Mouse (Mus musculus) lung, adult 18-20 months (tissue): ENCODE measurements around the gene Zbtb16.

ENCODE experiments used
- DNase-seq, 2 experiments: peaks; one replicate each; pipeline ENCODE4 v3.0.0; 2022; ENCODE audit warnings: mixed read lengths in 2 of 2

The Zbtb16 gene

GRCm38 (mm10) chr9:48742150-48742549 lies 93.9 kb downstream of the Zbtb16 start:
- no peak for DNase-seq

DNA sequence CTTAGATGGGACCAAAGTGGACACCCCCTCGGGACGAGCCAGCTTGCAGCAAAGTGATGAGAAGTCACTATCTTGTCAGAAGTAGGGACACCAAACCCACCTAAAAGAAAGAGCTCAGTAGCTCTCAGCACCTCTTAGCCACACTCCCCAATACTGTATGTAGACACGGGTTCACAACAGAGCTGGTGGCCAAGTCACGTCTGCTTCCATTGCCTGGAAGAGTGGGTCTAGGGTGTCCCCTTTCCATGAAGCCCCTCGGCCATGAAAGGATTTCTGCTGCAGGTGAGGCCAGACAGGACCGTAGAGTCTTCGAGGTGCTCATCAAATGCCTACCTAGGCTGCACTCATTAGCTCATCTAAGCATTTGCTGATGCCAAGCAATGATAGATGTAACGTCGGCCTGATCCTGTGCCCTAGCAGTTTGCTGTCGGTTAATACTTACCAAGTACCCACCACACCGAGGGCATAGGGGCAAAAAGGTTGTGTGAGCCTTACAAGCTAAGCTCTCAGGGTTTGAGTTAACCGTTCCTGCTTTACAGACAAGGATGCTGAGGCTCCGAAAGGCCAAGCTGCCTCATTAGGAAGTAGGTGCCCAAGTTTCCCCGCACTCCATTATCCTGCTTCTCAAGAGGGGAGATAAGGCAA lies 94.5 kb downstream of the Zbtb16 start:
- DNase-seq: no peak

DNA sequence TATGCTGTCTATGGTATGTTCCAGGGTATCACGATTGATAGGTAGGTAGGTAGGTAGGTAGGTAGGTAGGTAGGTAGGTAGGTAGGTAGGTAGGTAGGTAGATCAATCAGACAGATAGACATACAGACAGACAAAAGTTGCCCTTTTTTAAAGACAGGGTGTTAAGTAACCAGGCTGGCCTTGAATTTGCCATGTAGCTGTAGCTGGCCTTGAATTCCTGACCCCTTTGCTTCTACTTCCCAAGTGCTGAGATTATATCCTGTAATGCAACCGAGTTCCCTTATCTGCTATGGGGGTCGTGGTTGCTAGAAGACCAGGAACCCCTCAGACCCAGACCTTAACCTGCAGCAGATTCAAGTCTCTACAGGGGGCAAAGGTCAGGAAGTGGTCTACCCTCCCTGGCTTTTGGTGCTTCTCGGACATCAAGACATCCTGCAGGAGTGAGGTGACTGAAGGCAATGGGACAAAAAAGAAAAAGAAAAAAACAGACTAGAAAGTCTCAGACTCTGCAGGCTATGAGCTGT lies 95.2 kb downstream of the Zbtb16 start:
- no peak for DNase-seq

GRCm38 (mm10) chr9:48740098-48740505 lies 95.9 kb downstream of the Zbtb16 start:
- peak; percentile 97 to 98 for DNase-seq

- DNase-seq: no peak
Measured at GRCm38 (mm10) chr9:48738795-48739476, 97.1 kb downstream of the Zbtb16 start.

DNA sequence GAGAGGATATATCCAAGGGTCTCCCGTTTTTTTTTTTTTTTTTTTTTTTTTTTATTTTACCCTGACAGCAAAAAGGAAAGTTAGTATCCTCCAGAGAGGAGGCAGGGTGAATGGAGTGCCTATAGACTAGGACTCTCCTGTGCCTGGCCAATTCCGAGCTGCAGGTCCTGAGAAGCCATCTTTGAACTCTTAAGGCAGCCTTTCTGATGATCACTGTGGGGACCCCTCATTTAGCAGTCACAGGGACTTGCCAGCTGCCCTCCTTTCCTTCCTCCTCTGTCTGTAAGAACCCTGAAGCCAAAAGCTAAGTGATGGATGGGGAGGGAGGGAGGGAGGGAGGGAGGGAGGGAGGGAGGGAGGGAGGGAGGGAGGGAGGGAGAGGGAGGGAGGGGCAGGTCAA lies 98.1 kb downstream of the Zbtb16 start:
- DNase-seq: no peak

DNA sequence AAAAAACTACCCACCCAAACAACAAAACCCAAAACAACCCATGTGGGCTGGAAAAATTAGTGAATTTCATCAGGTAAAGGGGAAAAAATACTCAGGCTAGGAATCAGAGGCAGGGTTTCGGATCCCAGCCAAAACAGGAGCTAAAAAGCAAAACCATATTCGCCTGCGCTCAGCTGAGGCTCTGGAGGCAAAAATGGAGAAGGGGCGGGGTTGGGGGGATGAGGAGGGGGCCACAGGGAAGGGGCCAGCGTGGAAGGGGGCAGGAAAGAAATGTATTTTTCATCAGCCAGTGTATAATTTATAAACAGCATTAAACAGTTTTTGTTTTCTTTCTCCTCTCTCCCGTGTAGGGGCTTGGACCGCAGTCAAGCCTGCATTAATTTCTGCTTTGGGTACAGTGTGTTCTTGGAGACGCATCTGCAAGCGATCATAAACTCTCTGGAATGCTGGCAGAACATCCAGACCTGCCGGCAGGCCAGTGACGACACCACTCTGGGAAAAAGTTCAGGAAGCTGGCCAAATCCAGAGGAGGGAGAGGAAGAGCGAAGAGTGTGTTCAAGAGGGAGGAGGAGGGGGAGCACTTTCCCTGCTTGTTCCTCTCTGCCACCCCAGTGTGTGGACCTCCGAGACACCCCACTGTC lies 98.7 kb downstream of the Zbtb16 start:
- peak; percentile 97 to 98 for DNase-seq

- peak; percentile 54 to 72 for DNase-seq
Measured at GRCm38 (mm10) chr9:48736361-48737209, 99.4 kb downstream of the Zbtb16 start.

GRCm38 (mm10) chr9:48735466-48736312 lies 100.3 kb downstream of the Zbtb16 start:
- DNase-seq: no peak

- no peak for DNase-seq
Measured at GRCm38 (mm10) chr9:48734725-48735465, 101.1 kb downstream of the Zbtb16 start.

GRCm38 (mm10) chr9:48733817-48734544 lies 102.0 kb downstream of the Zbtb16 start:
- no peak for DNase-seq

- no peak for DNase-seq
Measured at GRCm38 (mm10) chr9:48733083-48733482, 102.9 kb downstream of the Zbtb16 start.

- peak in 1 of 2 experiments; percentile 63 for DNase-seq
Measured at GRCm38 (mm10) chr9:48731651-48732536, 104.1 kb downstream of the Zbtb16 start.

DNA sequence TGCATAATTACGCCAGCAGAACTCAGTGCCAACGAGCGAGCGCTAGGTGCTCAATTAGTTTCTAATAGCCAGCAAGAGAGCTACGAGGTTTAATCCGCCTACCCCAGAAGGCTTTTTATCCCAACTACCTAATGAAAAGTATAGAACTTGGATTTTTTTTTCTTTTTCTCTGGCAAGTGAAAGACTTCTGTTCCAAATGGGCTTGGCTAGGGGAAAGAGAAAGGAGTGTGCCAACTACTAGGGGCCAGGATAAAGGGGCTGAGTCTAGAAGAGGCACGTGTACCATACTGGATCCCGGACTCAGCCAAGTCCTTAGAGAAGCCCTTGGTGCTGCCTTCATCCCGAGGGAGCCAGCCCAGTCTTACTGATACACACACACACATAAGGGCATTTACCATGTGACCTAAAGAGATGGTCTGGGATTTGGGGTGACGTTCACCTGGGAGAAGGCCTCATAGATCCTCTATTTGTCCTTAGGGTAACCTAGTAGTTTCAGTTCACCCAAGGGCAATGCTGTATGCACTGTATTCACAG lies 105.5 kb downstream of the Zbtb16 start:
- no peak for DNase-seq

DNA sequence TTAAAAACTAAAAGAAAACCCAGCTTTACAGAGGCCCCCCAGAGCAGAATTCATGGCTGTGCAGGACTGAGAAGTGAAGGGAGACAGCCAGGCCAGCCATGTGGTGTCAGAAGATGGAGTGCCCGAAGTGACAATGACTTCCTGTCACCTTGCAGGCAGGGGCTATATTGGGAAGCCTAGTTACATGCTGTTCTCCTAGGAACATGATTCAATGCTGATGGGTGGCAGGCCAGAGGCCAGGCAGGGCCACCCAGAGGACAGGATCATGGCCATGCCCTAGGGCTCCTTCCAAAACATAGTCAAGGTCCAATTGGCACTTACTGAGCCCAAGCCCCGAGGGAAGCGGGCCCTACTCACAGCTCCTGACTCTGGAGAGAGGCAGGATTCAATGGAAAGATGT lies 106.6 kb downstream of the Zbtb16 start:
- peak in 1 of 2 experiments; percentile 56 for DNase-seq

GRCm38 (mm10) chr9:48728731-48729123 lies 107.3 kb downstream of the Zbtb16 start:
- DNase-seq: no peak

DNA sequence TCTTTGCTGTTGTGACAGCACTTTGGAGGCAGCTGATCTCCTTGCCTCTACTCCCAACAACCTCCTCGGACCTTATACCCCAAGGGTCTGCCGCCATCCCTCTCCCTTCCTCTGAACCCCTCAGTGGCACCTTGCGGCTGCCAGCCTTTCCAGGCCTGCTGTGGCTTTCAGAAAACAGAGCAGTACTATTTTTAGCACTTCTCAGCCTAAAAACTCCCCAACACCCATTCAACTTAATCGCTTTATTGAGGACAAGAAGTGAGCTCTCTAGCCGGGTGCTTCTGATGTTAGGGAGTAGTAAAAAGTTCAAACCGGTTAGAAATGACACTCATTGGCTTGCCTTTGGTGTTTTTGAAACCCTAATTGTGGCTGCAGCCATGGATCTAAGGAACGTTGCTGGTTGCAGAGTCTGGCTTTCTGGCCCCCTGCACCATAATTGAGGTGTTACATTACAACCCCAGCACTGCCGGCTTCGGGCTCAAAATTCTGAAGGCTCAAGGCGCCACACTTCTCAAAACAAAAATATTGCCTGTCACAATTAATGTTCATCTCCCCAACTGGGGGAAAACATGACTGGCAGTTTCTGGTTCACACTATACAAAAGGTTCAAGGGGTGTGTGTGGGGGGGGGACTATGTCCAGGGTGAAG lies 107.8 kb downstream of the Zbtb16 start:
- no peak for DNase-seq

DNA sequence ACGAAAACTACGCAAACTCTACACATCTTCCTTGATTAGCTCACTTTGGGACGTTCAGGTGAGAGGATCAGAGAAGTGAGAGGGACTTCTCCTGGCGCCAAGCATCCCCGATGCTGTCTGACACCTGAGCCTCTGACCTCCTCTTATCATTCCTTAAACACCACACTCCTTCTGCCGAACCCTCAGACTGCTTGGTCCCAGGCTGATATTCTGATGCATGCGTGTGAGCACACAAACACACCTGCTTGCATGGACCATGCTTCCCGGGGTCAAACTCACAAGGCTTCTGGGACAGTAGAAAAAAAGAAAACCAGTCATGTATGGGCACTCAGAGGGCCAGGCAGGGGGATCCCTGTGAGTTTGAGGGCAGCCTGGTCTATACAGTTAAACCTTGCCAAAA lies 109.7 kb downstream of the Zbtb16 start:
- no peak for DNase-seq

- DNase-seq: no peak
Measured at GRCm38 (mm10) chr9:48725918-48726317, 110.1 kb downstream of the Zbtb16 start.
